Mouse (Mus musculus) 3134 (cell line): ENCODE results near the gene Fhad1.

Source experiments
- DNase-seq: peaks from one replicate; pipeline ENCODE4 v3.0.0-alpha.2; 2011; ENCODE audit warnings: low spot score; ENCODE audit not compliant: insufficient read length; ENCODE audit errors: extremely low read depth

Fhad1 gene

DNA sequence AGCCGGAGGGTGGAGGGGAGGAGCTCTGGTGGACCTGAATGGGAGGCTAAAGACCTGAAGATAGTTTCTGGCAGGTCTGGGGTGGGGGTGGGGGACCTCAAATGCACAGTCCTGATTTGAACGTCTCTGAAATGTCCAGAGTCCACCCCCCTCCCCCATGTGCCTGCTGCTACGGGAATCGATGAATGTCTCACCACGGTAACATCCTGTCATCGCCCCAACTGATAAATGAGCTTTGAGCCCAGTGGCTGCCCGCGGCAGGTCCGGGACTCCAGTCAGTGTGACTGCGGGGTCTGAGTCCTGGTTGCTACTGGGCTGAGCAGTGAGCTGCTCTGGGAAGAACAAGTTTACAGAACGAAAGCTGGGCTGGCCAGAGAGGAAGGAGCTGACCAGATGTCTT is 72.5 kb downstream of the Fhad1 start:
- DNase-seq, result no peak

DNA sequence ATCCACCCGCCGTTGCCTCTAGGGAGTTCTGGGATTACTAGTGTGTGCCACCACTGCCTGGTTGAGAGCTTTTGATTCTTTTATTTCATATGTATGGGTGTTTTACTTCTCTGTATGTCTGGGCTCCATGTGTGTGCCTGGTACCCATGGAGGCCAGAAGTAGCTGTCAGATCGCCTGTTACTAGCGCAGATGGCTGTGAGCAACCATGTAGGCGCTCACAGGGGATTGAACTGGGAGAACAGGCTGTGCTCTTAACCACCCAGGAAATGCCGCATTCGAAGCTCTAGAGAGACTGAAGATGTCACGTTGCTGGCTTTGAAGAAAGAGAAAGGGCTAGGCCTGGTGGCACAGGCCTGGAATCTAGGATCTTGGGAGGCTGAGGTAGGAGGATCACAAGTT is 73.6 kb downstream of the Fhad1 start:
- DNase-seq, result no peak

DNA sequence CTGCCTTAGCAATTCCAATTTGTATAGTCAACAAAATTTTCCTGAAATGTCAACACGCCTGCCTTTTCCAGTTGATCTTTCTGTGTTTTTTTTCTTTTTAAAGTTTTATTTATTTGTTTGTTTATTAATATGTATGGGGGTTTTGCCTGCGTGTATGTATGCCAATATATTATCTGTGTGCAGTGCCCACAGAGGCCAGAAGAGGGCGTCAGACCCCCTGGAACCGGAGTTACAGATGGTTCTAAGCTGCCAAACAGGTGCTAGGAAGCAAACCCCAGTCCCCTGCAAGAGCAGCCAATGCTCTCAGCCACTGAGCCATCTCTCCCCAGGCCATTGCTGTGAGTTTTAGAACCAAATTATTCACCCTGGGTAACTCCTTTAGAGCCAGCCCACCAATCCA is 76.3 kb downstream of the Fhad1 start:
- DNase-seq, result no peak

DNA sequence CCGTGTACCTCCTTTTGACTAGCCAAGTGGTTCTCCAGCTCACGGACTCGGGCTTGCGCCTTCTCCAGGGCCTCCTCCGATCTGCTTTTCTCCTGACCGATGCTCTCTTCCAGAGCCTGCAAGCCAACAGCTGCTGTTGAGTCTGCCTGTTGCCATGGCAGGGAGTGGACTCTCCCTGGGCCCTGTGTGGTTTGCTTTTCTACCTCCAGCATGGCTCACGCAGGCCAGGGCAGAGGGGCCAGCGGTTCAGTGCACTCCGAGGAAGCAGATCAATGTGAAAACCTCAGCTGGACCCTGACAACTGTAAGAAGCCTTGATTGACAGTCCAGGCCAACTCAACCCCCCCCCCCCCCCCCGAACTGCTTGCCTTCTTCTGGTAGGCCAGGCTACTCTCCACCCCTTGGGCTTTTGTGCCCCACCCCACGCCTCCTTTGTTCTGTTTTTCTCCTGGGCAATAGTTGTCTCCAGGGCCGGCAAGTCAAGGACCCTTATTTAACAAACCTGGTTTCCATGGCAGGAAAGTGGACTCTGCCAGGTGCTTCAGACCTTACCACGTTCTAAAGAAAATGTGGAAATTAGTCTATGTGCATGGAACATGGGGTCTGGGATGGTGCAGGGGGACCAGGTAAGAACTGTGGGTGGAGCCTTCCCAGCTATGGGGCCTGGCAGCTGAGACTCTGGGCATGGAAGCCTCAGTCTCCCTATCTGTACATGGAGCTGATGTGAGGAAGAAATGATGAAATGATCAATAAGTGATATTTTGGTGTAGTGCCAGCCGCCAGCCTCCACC is 81.9 kb downstream of the Fhad1 start:
- no peak for DNase-seq

DNA sequence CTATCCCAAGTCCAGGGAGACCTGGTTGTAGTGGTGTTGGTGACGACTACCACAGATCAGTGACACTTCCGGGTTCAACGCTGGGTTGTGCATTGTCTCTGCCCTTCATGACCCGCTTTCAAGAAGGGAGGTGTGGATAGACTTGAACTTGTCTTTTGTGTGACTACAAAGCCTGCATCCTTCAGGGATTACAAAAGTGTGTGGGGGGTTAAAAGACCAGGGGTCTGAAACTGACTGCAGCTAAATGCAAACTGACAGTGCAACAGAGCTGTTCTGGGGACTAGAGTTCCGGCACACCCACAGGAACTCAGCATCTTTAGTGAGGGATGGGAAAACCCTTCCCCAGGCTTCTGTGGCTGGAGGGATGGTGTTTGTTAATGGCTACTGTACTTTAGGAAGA is 83.4 kb downstream of the Fhad1 start:
- no peak for DNase-seq

DNA sequence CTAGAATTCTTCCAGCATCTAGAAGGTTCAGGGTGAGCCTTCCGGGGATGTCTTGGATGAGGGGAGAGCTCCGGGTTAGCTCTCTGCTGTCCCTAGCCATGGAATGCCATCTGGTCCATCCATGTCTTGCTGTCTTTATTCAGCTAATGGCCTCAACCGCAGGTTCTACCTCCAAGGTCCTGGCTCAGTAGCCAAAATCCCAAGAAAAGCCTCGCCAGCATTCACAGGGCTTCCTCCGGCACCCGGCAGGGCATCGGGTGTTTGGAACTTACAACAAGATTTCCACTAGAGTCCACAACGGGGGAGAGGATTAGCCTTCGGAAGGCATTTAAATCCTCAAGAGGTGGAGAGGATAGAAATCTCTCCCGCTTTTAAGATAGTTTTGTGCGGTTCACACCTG is 84.9 kb downstream of the Fhad1 start:
- DNase-seq, result no peak

DNA sequence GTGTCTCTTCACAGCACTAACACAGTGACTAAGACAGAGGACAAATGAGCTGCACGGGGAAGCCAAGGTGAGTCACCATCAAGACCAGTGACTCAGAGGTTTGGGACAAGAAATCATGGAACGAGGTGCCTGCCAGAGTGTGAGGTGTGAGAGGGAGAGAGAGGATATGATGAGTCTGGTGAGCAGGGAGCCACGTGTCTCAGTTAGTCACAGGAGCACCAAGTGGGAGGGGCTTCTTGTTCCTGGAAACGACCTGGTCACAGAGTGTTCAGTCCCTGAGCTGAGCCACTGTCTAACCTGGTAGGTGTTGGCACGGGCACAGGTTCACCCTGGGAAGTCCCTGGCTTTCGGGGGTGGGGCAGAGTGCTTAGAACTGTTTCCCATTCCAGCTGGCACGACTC is 86.0 kb downstream of the Fhad1 start:
- DNase-seq, result peak; percentile 79

DNA sequence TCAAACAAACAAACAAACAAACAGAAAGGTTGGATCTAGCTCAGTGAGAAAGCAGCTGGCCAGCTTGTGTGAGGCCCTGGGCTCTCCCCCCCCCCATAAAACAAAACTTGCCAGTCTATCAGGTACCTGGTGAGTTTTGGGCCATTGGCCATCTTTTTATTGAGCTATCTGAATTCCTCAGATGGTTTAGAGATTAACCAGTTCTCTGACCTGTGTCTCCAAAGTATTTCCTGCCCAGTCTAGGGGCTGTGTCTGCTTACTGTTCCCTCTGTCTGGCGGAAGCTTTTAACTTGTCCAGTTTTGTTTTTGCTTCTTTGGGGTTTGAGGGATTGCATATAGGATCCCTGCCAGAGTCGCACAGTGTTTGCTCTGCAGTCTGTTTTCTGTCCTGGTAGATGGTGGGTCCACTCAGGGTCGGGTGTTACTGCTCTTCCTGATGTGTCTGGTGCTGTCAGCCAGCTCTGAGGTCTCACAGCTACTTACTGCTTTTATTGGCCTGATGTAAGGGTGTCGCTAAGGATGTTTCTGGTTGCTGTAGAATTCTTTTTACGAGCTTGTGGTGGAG is 89.0 kb downstream of the Fhad1 start:
- no peak for DNase-seq

DNA sequence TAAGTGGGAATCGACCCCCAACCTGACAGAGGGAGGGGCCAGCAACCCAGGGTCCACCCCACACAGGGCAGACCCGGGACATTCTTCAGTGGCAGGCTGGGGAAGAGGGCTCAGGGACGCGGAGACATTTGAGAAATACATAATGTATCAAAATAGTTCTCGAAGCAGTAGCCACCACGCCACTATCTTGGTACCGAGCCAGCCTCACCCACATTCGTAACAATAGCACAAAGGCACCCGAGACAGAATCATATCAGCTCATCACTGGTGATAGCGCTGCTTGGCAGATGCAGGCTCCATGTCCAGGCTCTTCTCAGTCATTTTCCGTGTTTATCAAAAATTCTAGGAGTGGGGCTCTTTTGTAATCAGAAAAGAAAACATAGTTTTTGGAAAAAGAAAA is 90.9 kb downstream of the Fhad1 start:
- DNase-seq, result no peak

DNA sequence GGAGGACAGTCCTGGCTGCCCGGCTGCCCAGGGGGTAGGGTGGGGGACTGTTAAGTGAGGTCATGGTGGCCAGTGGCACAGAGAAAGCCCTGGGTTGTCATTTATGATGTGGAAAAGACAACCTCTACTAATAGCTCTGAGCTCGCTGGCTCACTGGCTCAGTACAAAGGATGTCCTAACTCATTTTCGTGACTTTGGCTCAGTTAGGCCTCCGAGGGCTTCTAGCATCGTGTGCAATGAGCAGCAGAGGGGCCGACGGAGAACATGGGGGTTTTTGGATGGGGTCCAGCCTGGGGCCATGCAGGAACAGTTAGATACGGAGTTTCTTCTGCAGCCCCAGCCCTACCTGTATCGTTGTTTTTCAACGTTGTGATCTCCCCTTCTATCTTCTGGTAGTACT is 94.5 kb downstream of the Fhad1 start:
- no peak for DNase-seq

DNA sequence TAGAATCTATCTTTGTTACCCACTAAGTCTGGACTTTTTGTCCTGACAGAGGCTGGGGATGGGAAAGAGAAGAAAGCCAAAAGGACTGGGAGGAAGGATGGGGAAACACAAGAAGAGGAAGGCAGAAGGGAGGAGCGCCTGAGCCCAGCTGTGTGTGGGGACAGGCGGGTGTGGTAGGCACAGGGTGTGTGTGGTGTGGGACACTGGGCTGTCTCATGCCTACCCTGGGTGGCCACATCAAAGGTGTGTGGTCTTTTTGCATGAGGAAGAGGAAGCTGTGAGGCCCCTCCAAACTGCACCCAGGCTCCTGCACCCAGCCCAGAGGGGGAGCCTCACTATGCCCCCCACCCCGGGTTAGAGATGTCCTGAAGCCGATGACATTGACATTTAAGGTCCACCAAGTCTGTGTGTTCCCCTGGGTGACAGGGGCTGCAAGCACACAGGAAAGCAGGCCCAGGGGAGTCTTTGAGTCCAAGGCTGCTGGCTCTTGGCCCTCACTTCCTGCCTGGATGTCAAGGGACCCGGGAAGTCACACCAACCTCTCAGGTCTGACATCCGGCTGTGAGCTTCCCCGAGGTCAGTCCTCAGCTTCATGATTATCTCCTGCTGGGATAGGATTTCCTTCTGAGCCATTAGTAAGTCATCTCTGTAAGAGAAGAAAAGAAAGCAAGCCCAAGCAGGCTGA is 97.0 kb downstream of the Fhad1 start:
- DNase-seq, result no peak

DNA sequence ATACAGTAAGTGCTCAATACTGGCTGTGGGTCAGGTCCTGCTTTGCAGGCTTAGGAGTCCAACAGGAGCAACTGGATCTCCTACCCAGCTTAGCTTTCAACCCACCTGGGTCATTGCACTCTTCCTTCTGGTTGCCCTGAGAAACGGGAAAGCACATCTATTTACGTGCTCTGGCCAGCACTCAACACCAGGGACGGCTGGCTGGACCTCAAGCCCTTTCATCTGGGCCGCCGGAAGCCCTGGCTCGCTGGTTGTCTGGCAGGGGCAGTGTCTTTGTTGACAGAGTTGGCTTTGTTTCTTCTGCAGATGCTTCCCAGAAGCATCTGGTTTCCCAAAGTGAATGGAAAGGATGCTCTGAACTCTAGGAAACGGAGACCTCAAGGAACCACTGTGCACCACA is 100.8 kb downstream of the Fhad1 start:
- no peak for DNase-seq

DNA sequence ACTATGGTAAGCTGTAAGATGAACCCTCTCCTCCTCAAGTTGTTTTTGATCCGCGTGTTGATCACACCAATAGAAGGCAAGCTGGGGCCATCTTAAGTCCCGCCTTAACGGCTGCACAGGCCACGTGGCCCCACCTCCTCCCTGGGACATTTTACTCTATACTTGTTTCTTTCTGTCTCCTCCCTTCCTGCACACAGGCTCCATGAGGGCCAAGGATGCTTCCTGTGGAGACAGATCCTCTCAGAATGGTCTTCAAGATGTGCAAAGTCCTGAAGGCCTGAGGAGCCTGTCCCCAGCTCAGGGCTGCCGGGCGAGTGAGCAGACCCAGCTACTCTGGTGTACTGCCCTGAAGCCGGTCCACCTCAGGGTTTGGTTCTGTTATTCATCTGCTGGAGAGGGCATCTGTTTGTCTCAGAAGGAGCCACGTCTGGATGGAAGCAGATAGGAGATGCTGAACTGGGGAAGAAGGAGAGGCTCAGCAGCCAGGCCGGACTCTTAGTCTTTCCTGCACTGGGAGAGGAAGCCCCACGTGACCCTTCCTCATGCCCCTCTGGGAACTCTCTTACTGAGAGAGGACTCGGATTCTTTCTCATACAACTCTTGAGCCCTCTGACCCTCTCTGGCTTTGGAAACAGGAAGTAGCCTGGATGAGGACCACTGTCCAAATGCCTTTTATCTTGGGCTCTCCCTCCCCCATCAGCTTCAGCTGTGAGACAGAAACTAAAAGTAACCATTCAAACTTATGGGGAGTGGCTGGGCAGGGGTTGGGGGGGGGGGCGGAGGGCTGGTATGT is 101.5 kb downstream of the Fhad1 start:
- no peak for DNase-seq

DNA sequence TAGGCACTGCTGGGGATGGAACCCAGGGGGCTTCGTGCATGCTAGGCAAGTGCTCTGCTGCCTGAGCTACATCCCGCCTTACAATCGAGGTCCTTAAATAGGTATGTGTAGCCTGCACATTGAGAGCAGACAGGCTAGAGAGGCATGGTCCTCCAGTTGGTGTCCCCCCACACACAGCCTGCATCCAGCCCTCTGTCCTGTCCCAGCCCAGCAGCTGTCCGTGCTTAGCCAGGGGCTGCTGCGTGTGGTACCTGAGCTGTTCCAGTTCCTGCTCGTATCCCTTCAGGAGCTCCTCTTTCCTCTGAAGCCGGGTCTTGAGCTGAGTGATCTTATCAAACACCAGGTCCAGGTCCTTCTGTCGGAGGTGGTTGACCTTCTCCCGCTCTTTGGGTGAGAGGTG is 110.2 kb downstream of the Fhad1 start:
- DNase-seq, result no peak

DNA sequence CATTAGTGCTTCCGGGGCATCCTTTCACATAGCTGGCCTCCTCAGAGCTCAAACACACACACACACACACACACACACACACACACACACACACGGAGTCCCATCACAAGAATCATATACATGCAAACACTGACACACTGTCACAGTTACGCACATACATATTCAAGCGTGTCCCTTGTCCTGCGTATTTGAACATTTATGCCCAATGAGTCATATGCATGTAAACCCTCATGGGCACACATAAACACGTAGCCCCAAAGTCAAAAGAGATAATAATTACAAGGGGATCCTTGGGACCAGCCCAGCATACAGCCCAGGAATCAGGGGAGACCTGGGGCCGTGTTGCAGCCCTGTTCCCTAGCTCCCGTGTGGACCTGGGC is 112.4 kb downstream of the Fhad1 start:
- no peak for DNase-seq

DNA sequence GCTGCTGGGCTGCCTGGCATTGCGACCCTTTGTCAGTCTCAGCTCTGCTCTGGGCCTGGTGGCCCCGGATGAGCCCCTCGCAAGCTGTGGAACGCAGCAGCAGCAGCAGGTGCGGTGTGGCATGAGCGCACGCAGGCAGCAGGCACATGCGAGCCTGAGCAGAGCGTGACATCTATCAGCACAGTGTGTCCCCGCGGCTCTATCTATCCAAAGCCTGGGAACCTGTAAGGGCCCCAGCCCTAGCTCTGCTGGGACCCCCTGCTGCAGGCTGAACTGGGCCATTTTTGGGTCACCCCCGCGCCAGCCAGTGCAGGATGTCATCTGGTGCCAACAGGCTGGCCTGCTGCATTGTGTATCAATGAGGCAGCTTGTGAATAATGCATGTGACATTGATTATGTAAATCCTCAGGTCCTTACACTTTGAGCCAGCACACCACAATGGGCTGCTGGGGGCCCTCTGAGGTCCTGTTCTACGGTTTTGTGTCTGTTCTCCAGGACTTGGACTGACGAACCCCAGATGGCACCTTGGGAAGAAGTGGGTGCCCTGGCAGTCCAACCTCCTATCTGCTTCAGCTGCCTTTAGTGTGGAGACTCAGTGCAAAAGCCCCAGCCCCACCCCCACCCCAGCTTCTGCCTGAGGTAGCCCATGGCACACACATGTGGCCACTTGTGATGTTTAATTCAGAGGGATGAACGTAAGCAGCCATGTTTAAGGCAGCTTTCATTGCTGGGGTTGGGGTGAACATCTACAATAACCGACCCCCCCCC is 113.0 kb downstream of the Fhad1 start:
- no peak for DNase-seq

DNA sequence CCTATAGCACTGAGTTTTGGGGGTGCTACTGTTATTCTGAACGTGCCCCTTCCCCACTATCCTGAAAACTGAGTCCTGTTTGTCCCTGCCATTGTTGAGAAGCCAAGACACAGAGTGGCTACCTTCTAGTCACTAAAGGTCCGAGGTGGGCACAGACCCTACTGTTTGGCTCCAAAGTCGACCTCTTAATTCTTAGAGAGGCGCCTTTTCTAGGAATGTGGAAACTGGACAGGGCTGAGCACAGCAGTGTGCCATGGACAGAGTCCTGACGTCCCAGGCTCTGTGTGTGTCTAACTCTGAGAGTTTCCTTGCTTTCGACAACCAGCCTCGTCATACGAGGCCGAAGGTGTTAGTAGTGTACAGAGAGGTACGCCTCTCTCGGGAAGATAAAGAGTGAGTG is 114.5 kb downstream of the Fhad1 start:
- no peak for DNase-seq

DNA sequence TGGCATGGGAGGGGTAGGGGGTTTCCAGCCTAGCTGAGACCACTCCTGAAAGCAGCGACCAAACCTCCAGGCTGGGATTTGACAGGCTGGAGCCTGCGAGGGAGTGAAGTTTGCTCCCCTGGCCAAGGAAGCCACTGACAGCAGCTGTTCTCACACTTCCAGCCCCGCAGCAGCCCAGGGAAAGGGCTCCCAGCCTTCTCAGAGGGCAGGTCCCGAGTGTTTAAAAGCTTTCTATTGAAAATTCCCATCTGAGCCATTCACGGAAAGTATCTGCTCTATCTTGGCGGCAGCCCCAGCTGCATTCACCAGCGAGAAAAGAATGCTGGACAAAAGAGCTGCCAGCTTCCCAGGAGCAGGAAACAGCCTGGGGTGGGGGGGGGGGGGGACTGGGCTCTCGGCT is 114.9 kb downstream of the Fhad1 start:
- no peak for DNase-seq

DNA sequence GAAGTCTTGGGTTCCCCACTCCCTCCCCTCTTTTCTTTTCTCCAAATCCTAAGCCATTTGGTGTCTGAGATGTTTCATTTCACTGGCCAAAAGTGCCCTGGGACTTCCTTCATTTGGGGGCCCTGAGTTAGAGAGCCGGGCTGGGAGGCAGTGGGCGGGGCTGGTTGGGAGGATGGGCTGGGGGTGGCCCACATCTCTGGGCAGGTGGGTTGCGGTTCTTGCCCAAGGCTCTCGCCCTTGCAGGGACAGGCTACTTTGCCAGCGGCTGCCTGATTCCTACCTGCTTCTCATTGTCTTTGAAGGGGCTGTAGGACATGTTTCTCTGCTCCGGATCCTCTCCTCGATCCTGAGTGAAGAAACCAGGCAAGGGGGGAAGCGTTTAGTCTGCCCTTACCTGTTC is 116.0 kb downstream of the Fhad1 start:
- no peak for DNase-seq

DNA sequence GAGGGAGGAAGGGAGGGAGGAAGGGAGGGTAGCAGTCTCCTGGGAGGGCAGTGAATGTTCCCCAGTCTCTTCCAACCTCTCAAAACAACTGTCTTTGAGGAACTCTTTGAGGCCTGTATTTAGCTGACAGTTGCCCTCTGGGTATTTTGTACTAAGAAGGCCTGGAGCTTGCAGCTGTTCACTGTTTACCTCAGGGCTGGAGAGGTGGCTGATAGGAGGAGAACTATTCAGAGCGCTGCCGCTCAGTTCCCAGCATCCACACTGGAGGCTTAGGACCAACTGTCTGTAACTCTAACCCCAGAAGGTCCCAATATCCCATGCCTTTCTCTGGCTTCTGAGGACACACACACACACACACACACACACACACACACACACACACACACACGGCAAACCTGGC is 117.0 kb downstream of the Fhad1 start:
- no peak for DNase-seq

DNA sequence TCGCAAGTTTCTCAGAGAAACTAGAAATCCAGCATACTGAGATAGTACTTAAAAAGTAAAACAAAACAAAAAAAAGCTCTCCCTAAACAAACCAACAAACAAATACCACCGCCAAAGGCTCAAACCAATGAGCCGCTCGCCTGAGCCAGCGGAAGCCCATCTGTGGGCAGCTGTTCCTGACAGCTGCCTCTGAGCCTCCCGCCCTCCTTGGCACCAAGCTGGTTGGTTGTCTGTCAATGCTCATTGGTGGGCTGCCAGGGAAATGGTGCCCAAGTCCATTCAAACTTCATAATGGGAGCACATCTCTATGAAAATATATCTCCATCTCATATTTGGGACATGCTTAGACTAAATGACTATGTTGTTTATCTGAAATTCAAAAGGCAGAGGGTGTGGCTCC is 117.7 kb downstream of the Fhad1 start:
- DNase-seq, result no peak
